Mouse (Mus musculus) kidney, embryonic 16.5 days (tissue): Measurements from ENCODE around the gene Wsb1. TPM values are rescaled to one million over a fixed set of nuclear protein-coding genes. Genes with fewer than 3 reads are reported as not detected.

ENCODE experiments used
- polyA plus RNA-seq: library from polyadenylated mRNA; unstranded; fragments of >200 nt; fragmentation: Nextera tagmentation; extraction: Ambion mirVana; gene quantifications from 2 replicates; pipeline ENCODE4 v1.2.1, GENCODE M21; 2015

Wsb1 gene
- polyA plus RNA-seq, 1 experiment from 2014 or later, result 366 TPM

Other genes starting within 250 kb of the Wsb1 start
- 3.5 and 3.8 TPM in 2 replicates for gene Ksr1, start 108.3 kb downstream of the Wsb1 start, polyA plus RNA-seq
- not detected in 2 replicates for gene Gm9964, start 42.2 kb upstream of the Wsb1 start, polyA plus RNA-seq
- 6.6 and 7.8 TPM in 2 replicates for gene Nf1, start 85.0 kb upstream of the Wsb1 start, polyA plus RNA-seq
- gene Omg, start 249.4 kb upstream of the Wsb1 start, polyA plus RNA-seq, result 0.14 and 0.45 TPM in 2 replicates